9 mouse cellular contexts compared by ENCODE assay signal in the genomic region with DNA sequence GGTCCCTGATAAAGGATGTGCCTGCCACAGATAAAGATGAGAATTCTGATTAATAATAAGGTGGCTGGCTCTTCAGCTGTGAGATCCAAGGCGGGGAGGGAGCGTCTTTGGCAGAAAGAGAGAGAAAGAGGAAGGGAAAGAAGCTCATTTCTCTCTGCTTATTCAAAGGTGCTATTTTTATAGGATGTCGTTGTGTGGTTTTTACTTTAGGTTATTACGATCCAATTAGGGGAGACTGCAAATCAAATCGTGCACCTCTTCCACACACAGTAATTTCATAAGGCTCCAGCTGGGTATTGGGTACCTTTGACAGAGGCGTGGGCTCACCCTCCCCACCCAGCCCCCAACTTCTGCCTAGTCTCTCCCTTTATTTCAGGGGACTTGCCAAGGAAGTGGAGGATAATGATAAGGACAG. TPM values are rescaled to one million over a fixed set of nuclear protein-coding genes. Genes with fewer than 3 reads are reported as not detected.
DNase-seq lines count a peak whose midpoint lies in the region; ATAC-seq and TF ChIP-seq lines count a peak whose summit lies in the region.
"Had no signal": no experiment of that assay in that cellular context is flagged by ENCODE, and none has a peak within 500 bp of the region (broad histone marks: within the 10 kb centered on the region; RNA-seq: fewer than 3 reads in every experiment).

No protein-coding gene starts in this region.

- peaks cover 5% of the 10 kb centered on the region for H3K4me1 ChIP-seq in heart, embryonic 13.5 days
- H3K4me1 ChIP-seq in hindbrain, embryonic 10.5 days (replicated peaks): peaks cover 8% of the 10 kb centered on the region
- H3K4me1 ChIP-seq in midbrain, embryonic 12.5 days: no peaks in the 10 kb centered on the region
- no peaks in the 10 kb centered on the region for H3K4me1 ChIP-seq in lung, postnatal 0 days (ENCODE audit: insufficient read depth, low read depth, low read length)

- WGBS in heart, embryonic 13.5 days: 14% methylated on average over 6 of the region's 6 CpGs
- 20% methylated on average over 6 of the region's 6 CpGs for WGBS in hindbrain, embryonic 10.5 days
- 23% methylated on average over 6 of the region's 6 CpGs for WGBS in midbrain, embryonic 12.5 days
- 26% methylated on average over 6 of the region's 6 CpGs for WGBS in lung, postnatal 0 days

- H3K4me2 ChIP-seq in heart, embryonic 13.5 days: peak overlapping the region; percentile 81
- H3K4me2 ChIP-seq in midbrain, embryonic 12.5 days (replicated peaks): peak overlapping the region; percentile 73
- no peak overlapping the region for H3K4me2 ChIP-seq in lung, postnatal 0 days (replicated peaks; ENCODE audit: low read depth, low read length)

- H3K27ac ChIP-seq in heart, embryonic 13.5 days (replicated peaks): no peak overlapping the region
- peak overlapping the region; percentile 83; the same call in 1 of the 2 replicates for H3K27ac ChIP-seq in hindbrain, embryonic 10.5 days
- H3K27ac ChIP-seq in midbrain, embryonic 12.5 days (replicated peaks): peak overlapping the region; percentile 58
- no peak overlapping the region for H3K27ac ChIP-seq in lung, postnatal 0 days (ENCODE audit: low read length)

- TF ChIP-seq CTCF in brain, embryonic 14.5 days (IDR thresholded peaks at IDR 0.05; ENCODE audit: borderline replicate concordance, extremely low read depth, insufficient read depth, insufficient read length): no peak
- no peak for TF ChIP-seq CTCF in lung, postnatal 0 days (IDR thresholded peaks at IDR 0.05)

- peaks cover 27% of the 10 kb centered on the region for H3K27me3 ChIP-seq in heart, embryonic 13.5 days (replicated peaks)
- H3K27me3 ChIP-seq in hindbrain, embryonic 10.5 days (ENCODE audit: insufficient read depth, poor library complexity, severe bottlenecking): peaks cover 13% of the 10 kb centered on the region; the same call in 1 of the 2 replicates
- no peaks in the 10 kb centered on the region for H3K27me3 ChIP-seq in midbrain, embryonic 12.5 days
- no peaks in the 10 kb centered on the region for H3K27me3 ChIP-seq in lung, postnatal 0 days (replicated peaks; ENCODE audit: insufficient read depth, low read length)

- no peaks in the 10 kb centered on the region for H3K36me3 ChIP-seq in heart, embryonic 13.5 days
- no peaks in the 10 kb centered on the region for H3K36me3 ChIP-seq in hindbrain, embryonic 10.5 days
- no peaks in the 10 kb centered on the region for H3K36me3 ChIP-seq in midbrain, embryonic 12.5 days
- H3K36me3 ChIP-seq in lung, postnatal 0 days (ENCODE audit: insufficient read depth, low read length): no peaks in the 10 kb centered on the region

- no peak overlapping the region for H3K9ac ChIP-seq in heart, embryonic 13.5 days
- H3K9ac ChIP-seq in midbrain, embryonic 12.5 days (replicated peaks): peak overlapping the region; percentile 70
- no peak overlapping the region for H3K9ac ChIP-seq in lung, postnatal 0 days (replicated peaks; ENCODE audit: low read depth)

- no peak for DNase-seq in heart, postnatal 25 days (ENCODE audit: low spot score)
- DNase-seq in brain, embryonic 14.5 days (ENCODE audit: low read depth): peak; percentile 53
- DNase-seq in hindbrain, embryonic 10.5 days (ENCODE audit: low spot score): no peak
- DNase-seq in lung, postnatal 4 days: no peak
- DNase-seq in lung, postnatal 0 days (ENCODE audit: low spot score): no peak
- no peak for DNase-seq in cerebellum, postnatal 36 days

- no peaks in the 10 kb centered on the region for H3K9me3 ChIP-seq in heart, embryonic 13.5 days
- no peaks in the 10 kb centered on the region for H3K9me3 ChIP-seq in hindbrain, embryonic 10.5 days
- no peaks in the 10 kb centered on the region for H3K9me3 ChIP-seq in midbrain, embryonic 12.5 days
- H3K9me3 ChIP-seq in lung, postnatal 0 days (ENCODE audit: low read length): no peaks in the 10 kb centered on the region

- no peak for TF ChIP-seq POLR2A in brain, embryonic 14.5 days (IDR thresholded peaks at IDR 0.05; ENCODE audit: borderline replicate concordance, extremely low read depth, insufficient read depth, insufficient read length, poor library complexity, severe bottlenecking)

- TF ChIP-seq EP300 in lung, postnatal 0 days (IDR thresholded peaks at IDR 0.05): no peak

- ATAC-seq in heart, embryonic 13.5 days (ENCODE audit: extremely low read depth, insufficient number of reproducible peaks, low FRiP score, low TSS enrichment): no peak
- ATAC-seq in midbrain, embryonic 12.5 days (ENCODE audit: low FRiP score, low read depth): peak; percentile 48
- no peak for ATAC-seq in lung, postnatal 0 days

- intact Hi-C loops in heart, postnatal 25 days (cut with DNase I): no loop called here

- H3K4me3 ChIP-seq in heart, embryonic 13.5 days: peak overlapping the region; percentile 51; the same call in 1 of the 2 replicates
- peak overlapping the region; percentile 62 for H3K4me3 ChIP-seq in hindbrain, embryonic 10.5 days
- peak overlapping the region; percentile 54 for H3K4me3 ChIP-seq in midbrain, embryonic 12.5 days
- no peak overlapping the region for H3K4me3 ChIP-seq in lung, postnatal 0 days (ENCODE audit: low read depth, low read length)

RNA-seq across cellular contexts. Expression of gene Clvs2, which starts 1.0 kb away (rescaled TPM):
- polyA plus RNA-seq in heart, embryonic 13.5 days (2015; fragmentation: Nextera tagmentation; extraction: Ambion mirVana): not detected in 2 replicates
- not detected for total RNA-seq in heart, postnatal 25 days (2021)
- 10.5 and 17.1 TPM in 2 replicates for polyA plus RNA-seq in brain, embryonic 14.5 days (2012; rRNA removed)
- 0.97 and 2.1 TPM in 2 replicates for polyA plus RNA-seq in hindbrain, embryonic 10.5 days (2016; fragmentation: Nextera tagmentation; extraction: Ambion mirVana)
- 7.6 and 9.0 TPM in 2 replicates for polyA plus RNA-seq in midbrain, embryonic 12.5 days (2016; fragmentation: Nextera tagmentation; extraction: Ambion mirVana)
- polyA plus RNA-seq in lung, postnatal 0 days (2015; fragmentation: Nextera tagmentation; extraction: Ambion mirVana): 0.13 TPM in 1 of 2 replicates, not detected in the other
- polyA plus RNA-seq: limb, embryonic 11.5 days had no signal

Comparison
In these comparisons a context has a peak if more than half of its experiments do, and no peak if none do; other contexts are left out.
1. H3K27ac ChIP-seq: peak in hindbrain, embryonic 10.5 days (single experiment) and midbrain, embryonic 12.5 days (single experiment); none in heart, embryonic 13.5 days (single experiment) and lung, postnatal 0 days (single experiment).